Mouse (Mus musculus): ENCODE measurements around the gene Gdpgp1. TPM values are rescaled to one million over a fixed set of nuclear protein-coding genes. Genes with fewer than 3 reads are reported as not detected.

The Gdpgp1 gene
- polyA plus RNA-seq, 1 experiment from 2014 or later: 5.6 TPM

- no peaks in the 10 kb centered on the region for H3K27me3 ChIP-seq (ENCODE audit: control insufficient read depth, insufficient read depth, low read length)
- no peaks in the 10 kb centered on the region for H3K9me3 ChIP-seq (ENCODE audit: control insufficient read depth, low read length)
- no peaks in the 10 kb centered on the region for H3K4me1 ChIP-seq (replicated peaks; ENCODE audit: control insufficient read depth, insufficient read depth, low read length)
- no peak overlapping the region for H3K9ac ChIP-seq (ENCODE audit: low read depth, low read length)
- ATAC-seq (ENCODE audit: low FRiP score): no peak
- WGBS: 90% methylated on average over 5 of the region's 5 CpGs
- H3K4me2 ChIP-seq (replicated peaks; ENCODE audit: low read depth, low read length): no peak overlapping the region
- H3K4me3 ChIP-seq (ENCODE audit: low read depth, low read length): no peak overlapping the region
- H3K36me3 ChIP-seq (ENCODE audit: control insufficient read depth, insufficient read depth, low read length): 0 out of 2 replicates have a peak, but pooled peaks cover 2% of the 10 kb centered on the region
- no peak overlapping the region for H3K27ac ChIP-seq (ENCODE audit: low read depth, low read length)
- DNase-seq (ENCODE audit: low spot score): no peak
Observed at GRCm38 (mm10) chr7:80284391-80284790, 51.7 kb downstream of the Gdpgp1 start.

- H3K36me3 ChIP-seq (ENCODE audit: control insufficient read depth, insufficient read depth, low read length): 0 out of 2 replicates have a peak, but pooled peaks cover 2% of the 10 kb centered on the region
- H3K4me2 ChIP-seq (replicated peaks; ENCODE audit: low read depth, low read length): no peak overlapping the region
- 94% methylated on average over 6 of the region's 6 CpGs for WGBS
Observed at GRCm38 (mm10) chr7:80285725-80286124, 53.1 kb downstream of the Gdpgp1 start.

DNA sequence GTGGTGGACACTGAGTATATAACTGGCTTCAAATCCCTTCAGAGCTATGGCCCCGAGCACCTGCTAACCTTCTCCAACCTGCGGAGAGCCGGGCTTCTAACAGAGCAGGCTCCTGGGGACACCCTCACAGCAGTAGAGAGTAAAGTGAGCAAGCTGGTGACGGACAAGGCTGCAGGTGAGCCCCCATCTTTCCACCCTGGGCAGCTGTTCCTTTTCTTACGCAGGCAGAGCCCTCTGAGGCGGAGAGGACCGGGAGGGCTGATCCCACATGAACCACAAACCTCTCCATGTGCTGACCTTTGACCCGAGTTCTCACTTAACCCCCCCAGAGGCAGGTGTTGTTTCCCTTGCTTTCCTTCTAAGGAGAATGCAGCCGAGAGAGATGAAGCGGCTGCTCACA, 55.1 kb downstream of the Gdpgp1 start:
- no peaks in the 10 kb centered on the region for H3K9me3 ChIP-seq (ENCODE audit: control insufficient read depth, low read length)

More at GRCm38 (mm10) chr7:80285725-80286124, 53.1 kb downstream of the Gdpgp1 start:
- H3K27me3 ChIP-seq (ENCODE audit: control insufficient read depth, insufficient read depth, low read length): no peaks in the 10 kb centered on the region
- H3K9ac ChIP-seq (ENCODE audit: low read depth, low read length): no peak overlapping the region
- H3K4me3 ChIP-seq (ENCODE audit: low read depth, low read length): no peak overlapping the region
- DNase-seq (ENCODE audit: low spot score): no peak
- H3K4me1 ChIP-seq (replicated peaks; ENCODE audit: control insufficient read depth, insufficient read depth, low read length): no peaks in the 10 kb centered on the region
- no peaks in the 10 kb centered on the region for H3K9me3 ChIP-seq (ENCODE audit: control insufficient read depth, low read length)
- H3K27ac ChIP-seq (ENCODE audit: low read depth, low read length): no peak overlapping the region
- ATAC-seq (ENCODE audit: low FRiP score): no peak

More for the DNA sequence above, 55.1 kb downstream of the Gdpgp1 start:
- H3K4me1 ChIP-seq (replicated peaks; ENCODE audit: control insufficient read depth, insufficient read depth, low read length): no peaks in the 10 kb centered on the region
- H3K27ac ChIP-seq (ENCODE audit: low read depth, low read length): no peak overlapping the region
- no peak overlapping the region for H3K4me3 ChIP-seq (ENCODE audit: low read depth, low read length)
- no peaks in the 10 kb centered on the region for H3K27me3 ChIP-seq (ENCODE audit: control insufficient read depth, insufficient read depth, low read length)
- ATAC-seq (ENCODE audit: low FRiP score) (no peak), DNase-seq (ENCODE audit: low spot score) (no peak)
- H3K36me3 ChIP-seq (ENCODE audit: control insufficient read depth, insufficient read depth, low read length): 0 out of 2 replicates have a peak, but pooled peaks cover 2% of the 10 kb centered on the region
- no peak overlapping the region for H3K9ac ChIP-seq (ENCODE audit: low read depth, low read length)
- no peak overlapping the region for H3K4me2 ChIP-seq (replicated peaks; ENCODE audit: low read depth, low read length)
- WGBS: 71% methylated on average over 10 of the region's 10 CpGs

Other genes with a start within 250 kb of the Gdpgp1 start
- gene Zfp710, start 208.1 kb upstream of the Gdpgp1 start, polyA plus RNA-seq (2014; fragmentation: Nextera tagmentation; extraction: Ambion mirVana): 26.4 and 28.4 TPM in 2 replicates
- gene Idh2, start 117.5 kb upstream of the Gdpgp1 start, polyA plus RNA-seq (2014; fragmentation: Nextera tagmentation; extraction: Ambion mirVana): 331 and 352 TPM in 2 replicates
- gene Sema4b, start 46.0 kb upstream of the Gdpgp1 start, polyA plus RNA-seq (2014; fragmentation: Nextera tagmentation; extraction: Ambion mirVana): 10.5 and 15.6 TPM in 2 replicates
- gene Cib1, start 52 bp upstream of the Gdpgp1 start, polyA plus RNA-seq (2014; fragmentation: Nextera tagmentation; extraction: Ambion mirVana): 58.9 and 61.7 TPM in 2 replicates
- 1.1 and 1.4 TPM in 2 replicates for gene Ttll13, start 13.5 kb downstream of the Gdpgp1 start, polyA plus RNA-seq (2014; fragmentation: Nextera tagmentation; extraction: Ambion mirVana)
- gene Ngrn, start 28.4 kb downstream of the Gdpgp1 start, polyA plus RNA-seq (2014; fragmentation: Nextera tagmentation; extraction: Ambion mirVana): 49.5 and 51.6 TPM in 2 replicates
- 16.6 and 25.2 TPM in 2 replicates for gene Vps33b, start 36.8 kb downstream of the Gdpgp1 start, polyA plus RNA-seq (2014; fragmentation: Nextera tagmentation; extraction: Ambion mirVana)
- gene Prc1, start 61.6 kb downstream of the Gdpgp1 start, polyA plus RNA-seq (2014; fragmentation: Nextera tagmentation; extraction: Ambion mirVana): 182 and 190 TPM in 2 replicates
- gene Rccd1, start 91.6 kb downstream of the Gdpgp1 start, polyA plus RNA-seq (2014; fragmentation: Nextera tagmentation; extraction: Ambion mirVana): 10.1 and 11.7 TPM in 2 replicates
- 23.4 and 30.4 TPM in 2 replicates for gene Unc45a, start 108.1 kb downstream of the Gdpgp1 start, polyA plus RNA-seq (2014; fragmentation: Nextera tagmentation; extraction: Ambion mirVana)
- gene Hddc3, start 110.2 kb downstream of the Gdpgp1 start, polyA plus RNA-seq (2014; fragmentation: Nextera tagmentation; extraction: Ambion mirVana): 18.4 and 25.3 TPM in 2 replicates
- gene Man2a2, start 138.5 kb downstream of the Gdpgp1 start, polyA plus RNA-seq (2014; fragmentation: Nextera tagmentation; extraction: Ambion mirVana): 7.7 and 9.8 TPM in 2 replicates
- gene Fes, start 155.1 kb downstream of the Gdpgp1 start, polyA plus RNA-seq (2014; fragmentation: Nextera tagmentation; extraction: Ambion mirVana): 5.8 and 9.5 TPM in 2 replicates
- gene Furin, start 172.6 kb downstream of the Gdpgp1 start, polyA plus RNA-seq (2014; fragmentation: Nextera tagmentation; extraction: Ambion mirVana): 3.4 and 4.1 TPM in 2 replicates